Mouse (Mus musculus): ENCODE results near the gene Cux2.

DNA sequence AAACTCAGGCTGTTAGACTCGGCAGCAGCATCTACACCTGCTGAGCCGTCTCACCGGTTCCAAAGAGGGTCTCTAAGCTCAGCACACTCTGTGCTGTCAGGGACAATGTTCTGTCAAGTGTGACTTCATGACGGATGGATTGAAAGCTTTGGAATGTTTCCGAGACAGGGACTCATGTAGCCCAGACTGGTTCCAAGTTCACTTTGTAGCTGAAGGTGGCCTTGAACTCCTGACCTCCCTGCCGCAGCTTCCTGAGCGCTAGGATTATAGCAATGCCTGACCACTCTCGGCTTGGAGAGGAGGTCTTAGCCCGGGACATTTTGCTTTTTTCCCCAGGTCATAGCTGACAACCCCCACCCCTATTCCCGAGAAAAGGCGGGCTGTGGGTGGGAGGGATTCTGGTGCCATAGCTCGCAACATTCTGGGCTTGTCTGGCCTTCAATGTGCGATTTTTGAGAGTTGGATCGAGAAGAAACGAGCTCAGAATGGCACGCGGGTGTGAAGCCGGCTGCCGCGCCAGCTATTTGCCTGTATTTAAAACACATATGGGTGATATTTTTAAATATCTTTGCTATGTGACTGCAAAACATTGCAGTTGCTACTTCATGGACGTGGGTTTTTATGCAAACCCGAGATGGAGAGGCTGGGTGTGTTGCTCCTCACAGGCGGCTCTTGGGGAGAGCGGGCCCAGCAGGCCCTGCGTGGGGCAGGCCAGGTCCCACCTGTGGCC is 13.5 kb upstream of the Cux2 start:
- TF ChIP-seq CTCF (IDR thresholded peaks at IDR 0.05; ENCODE audit: control insufficient read depth, insufficient read depth, low read length) = no peak
- no peak for TF ChIP-seq POLR2A (IDR thresholded peaks at IDR 0.05; ENCODE audit: borderline replicate concordance, control insufficient read depth, low read depth, low read length)
